Comparison of ENCODE assay signal across 8 mouse cellular contexts in genomic region chr19:56201007-56201682, GRCm38 (mm10).
DNase-seq lines count a peak whose midpoint lies in the region; ATAC-seq and TF ChIP-seq lines count a peak whose summit lies in the region.
"Had no signal": no experiment of that assay in that cellular context is flagged by ENCODE, and none has a peak within 500 bp of the region (broad histone marks: within the 10 kb centered on the region; RNA-seq: fewer than 3 reads in every experiment).

No protein-coding gene starts in this region.

- no peak for TF ChIP-seq POLR2A in ES-Bruce4 (IDR thresholded peaks at IDR 0.05; ENCODE audit: insufficient read depth, low read length)
- no peak for TF ChIP-seq POLR2A in bone marrow, adult 2 months (IDR thresholded peaks at IDR 0.05; ENCODE audit: borderline replicate concordance, control insufficient read depth, low read depth, low read length)

- no peaks in the 10 kb centered on the region for H3K36me3 ChIP-seq in kidney, embryonic 15.5 days
- H3K36me3 ChIP-seq in ES-Bruce4 (ENCODE audit: control insufficient read depth, insufficient read depth, low read length, poor library complexity, severe bottlenecking), result no peaks in the 10 kb centered on the region
- H3K36me3 ChIP-seq: stomach, embryonic 15.5 days had no signal

- H3K4me1 ChIP-seq in kidney, embryonic 15.5 days, result peaks cover 9% of the 10 kb centered on the region
- no peaks in the 10 kb centered on the region for H3K4me1 ChIP-seq in ES-Bruce4 (ENCODE audit: control insufficient read depth, insufficient read depth, low read length)
- H3K4me1 ChIP-seq in bone marrow, adult 2 months (ENCODE audit: control insufficient read depth, insufficient read depth, low read length), result no peaks in the 10 kb centered on the region
- H3K4me1 ChIP-seq: stomach, embryonic 15.5 days had no signal

- H3K27ac ChIP-seq in kidney, embryonic 15.5 days, result no peak overlapping the region
- H3K27ac ChIP-seq in ES-Bruce4 (ENCODE audit: insufficient read depth, low read length), result no peak overlapping the region
- H3K27ac ChIP-seq in bone marrow, adult 2 months (ENCODE audit: control insufficient read depth, insufficient read depth, low read depth, low read length, poor library complexity), result no peak overlapping the region
- H3K27ac ChIP-seq: stomach, embryonic 15.5 days had no signal

- no peak overlapping the region for H3K4me3 ChIP-seq in kidney, embryonic 15.5 days (replicated peaks)
- H3K4me3 ChIP-seq in ES-Bruce4 (ENCODE audit: low read depth, low read length), result no peak overlapping the region
- H3K4me3 ChIP-seq in bone marrow, adult 2 months (replicated peaks; ENCODE audit: control insufficient read depth, low read depth, low read length), result no peak overlapping the region
- H3K4me3 ChIP-seq: stomach, embryonic 15.5 days had no signal

- DNase-seq in kidney, adult 9 months, result peak; percentile 26
- DNase-seq in urinary bladder, postnatal 25 days (ENCODE audit: low spot score), result no peak
- DNase-seq in right cerebral cortex, postnatal 10 days (ENCODE audit: low spot score in 2 of 2), result no peak

- peak; percentile 36 for TF ChIP-seq CTCF in ES-Bruce4 (IDR thresholded peaks at IDR 0.05; ENCODE audit: low read depth, low read length)
- TF ChIP-seq CTCF in bone marrow, adult 2 months (IDR thresholded peaks at IDR 0.05; ENCODE audit: control insufficient read depth, insufficient read depth, low read length), result peak; percentile 40; the same call in 1 of the 2 replicates

- ATAC-seq in kidney, embryonic 15.5 days (replicated peaks; ENCODE audit: low FRiP score), result no peak
- 0 out of 2 replicates have a peak, but pooled peaks have one; percentile 47 for ATAC-seq in megakaryocyte-erythroid progenitor cell, adult 5-6 weeks (replicated peaks; ENCODE audit: low FRiP score, low TSS enrichment, poor library complexity, severe bottlenecking)

- H3K4me2 ChIP-seq in kidney, embryonic 15.5 days, result no peak overlapping the region
- H3K4me2 ChIP-seq: stomach, embryonic 15.5 days had no signal

- TF ChIP-seq EP300 in ES-Bruce4 (IDR thresholded peaks at IDR 0.05; ENCODE audit: insufficient read depth, low read depth, low read length), result no peak

- WGBS in kidney, embryonic 15.5 days, result 86% methylated on average over 9 of the region's 9 CpGs
- 63% methylated on average over 9 of the region's 9 CpGs for WGBS in bone marrow, adult 2 months

- no peaks in the 10 kb centered on the region for H3K27me3 ChIP-seq in kidney, embryonic 15.5 days
- H3K27me3 ChIP-seq in ES-Bruce4 (ENCODE audit: control insufficient read depth, insufficient read depth, low read length, poor library complexity, severe bottlenecking), result no peaks in the 10 kb centered on the region
- H3K27me3 ChIP-seq: stomach, embryonic 15.5 days had no signal

- H3K9me3 ChIP-seq in kidney, embryonic 15.5 days (replicated peaks), result no peaks in the 10 kb centered on the region
- no peaks in the 10 kb centered on the region for H3K9me3 ChIP-seq in ES-Bruce4 (replicated peaks; ENCODE audit: control insufficient read depth, insufficient read depth, low read length, poor library complexity, severe bottlenecking)
- H3K9me3 ChIP-seq: stomach, embryonic 15.5 days had no signal

- H3K9ac ChIP-seq in kidney, embryonic 15.5 days, result no peak overlapping the region
- no peak overlapping the region for H3K9ac ChIP-seq in ES-Bruce4 (ENCODE audit: low read depth, poor library complexity, severe bottlenecking)
- H3K9ac ChIP-seq: stomach, embryonic 15.5 days had no signal
